Mouse (Mus musculus) forebrain, embryonic 11.5 days (tissue): Measurements from ENCODE around the gene Trim54. TPM values are rescaled to one million over a fixed set of nuclear protein-coding genes. Genes with fewer than 3 reads are reported as not detected.
A peak's percentile ranks its signal among the peaks of the same experiment; 100 is the strongest.

Experiments used
- ATAC-seq: fragments of 200-750 bp; cut with Nextera tagmentation; replicated peaks from 2 replicates; pipeline ENCODE4 v1.8.0; 2017; ENCODE audit warnings: moderate TSS enrichment; ENCODE audit not compliant: low FRiP score
- DNase-seq: peaks from one replicate; pipeline ENCODE4 v3.0.0-alpha.2; 2017; ENCODE audit warnings: low spot score
- H3K27ac ChIP-seq: fragments of 300-500 bp; sonication (generic); 2 replicates; pipeline ENCODE4 v1.5.1; 2014; ENCODE audit warnings: low read depth, low read length
- H3K27me3 ChIP-seq: fragments of 300-500 bp; sonication (generic); 2 replicates; pipeline ENCODE4 v1.6.1; 2014; ENCODE audit warnings: mild to moderate bottlenecking, low read length, mixed read lengths; ENCODE audit not compliant: control insufficient read depth, insufficient read depth
- H3K36me3 ChIP-seq: fragments of 300-500 bp; sonication (generic); 2 replicates; pipeline ENCODE4 v1.6.1; 2014; ENCODE audit warnings: mild to moderate bottlenecking, low read length, moderate library complexity, mixed read lengths; ENCODE audit not compliant: control insufficient read depth, insufficient read depth
- H3K4me1 ChIP-seq: fragments of 300-500 bp; sonication (generic); replicated peaks from 2 replicates; pipeline ENCODE4 v1.6.1; 2014; ENCODE audit warnings: low read length, mixed read lengths; ENCODE audit not compliant: control insufficient read depth, insufficient read depth
- H3K4me2 ChIP-seq: fragments of 300-500 bp; sonication (generic); 2 replicates; pipeline ENCODE4 v1.6.1; 2014; ENCODE audit warnings: low read depth, mild to moderate bottlenecking, low read length, moderate library complexity, mixed read lengths; ENCODE audit not compliant: severe bottlenecking
- H3K4me3 ChIP-seq: fragments of 300-500 bp; sonication (generic); 2 replicates; pipeline ENCODE4 v1.5.1; 2014; ENCODE audit warnings: low read depth, low read length
- H3K9ac ChIP-seq: fragments of 300-500 bp; sonication (generic); 2 replicates; pipeline ENCODE4 v1.6.1; 2014; ENCODE audit warnings: low read length
- H3K9me3 ChIP-seq: fragments of 300-500 bp; sonication (generic); 2 replicates; pipeline ENCODE4 v1.6.1; 2016; ENCODE audit warnings: low read length, mixed read lengths; ENCODE audit not compliant: control insufficient read depth
- WGBS: fragments of 180-500 bp; shearing (Covaris S2); extraction: QIAGEN DNeasy Blood & Tissue Kit; methylation state at CpG from one replicate; pipeline ENCODE4 v1.1.7; 2014; 5-methylcytosine and 5-hydroxymethylcytosine counted together
- polyA plus RNA-seq: library from polyadenylated mRNA; unstranded; fragments of >200 nt; fragmentation: Nextera tagmentation; extraction: Ambion mirVana; gene quantifications from 2 replicates; pipeline ENCODE4 v1.2.1, GENCODE M21; 2014

Gene Trim54
- polyA plus RNA-seq: not detected in 2 replicates

DNA sequence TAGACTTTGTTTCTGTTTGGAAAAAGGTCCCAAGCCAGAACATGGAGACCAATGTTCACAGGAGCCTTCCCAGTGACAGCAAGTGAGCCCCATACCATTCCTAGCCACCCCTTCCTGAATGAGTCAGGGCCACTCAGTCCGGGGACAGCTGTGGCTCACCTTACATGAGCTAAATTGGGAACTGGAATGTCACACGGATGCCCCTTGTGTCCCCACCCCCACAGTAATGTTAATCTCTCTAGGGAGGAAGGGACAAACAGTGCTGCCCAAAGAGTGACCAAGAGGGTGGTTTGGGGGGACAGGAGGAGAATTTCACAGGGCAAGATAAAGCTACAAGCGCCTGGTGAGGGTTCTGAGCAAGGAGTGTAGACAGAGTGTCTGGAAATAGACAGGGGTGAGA lies at the start of gene Trim54:
Gene Trim54, plus strand, starts transcription at position 359 of the 400 bp plus-strand sequence.
- ATAC-seq (no peak), DNase-seq (no peak)
- WGBS: 50% methylated on average over 3 of the region's 3 CpGs
- Histone ChIP-seq H3K4me2 (no peak within 1 kb of the TSS), H3K36me3 (no peaks in the 10 kb centered on the region), H3K4me3 (no peak within 1 kb of the TSS), H3K9ac (no peak within 1 kb of the TSS), H3K9me3 (no peaks in the 10 kb centered on the region), H3K27me3 (no peaks in the 10 kb centered on the region), H3K27ac (no peak within 1 kb of the TSS), H3K4me1 (no peaks in the 10 kb centered on the region)

DNA sequence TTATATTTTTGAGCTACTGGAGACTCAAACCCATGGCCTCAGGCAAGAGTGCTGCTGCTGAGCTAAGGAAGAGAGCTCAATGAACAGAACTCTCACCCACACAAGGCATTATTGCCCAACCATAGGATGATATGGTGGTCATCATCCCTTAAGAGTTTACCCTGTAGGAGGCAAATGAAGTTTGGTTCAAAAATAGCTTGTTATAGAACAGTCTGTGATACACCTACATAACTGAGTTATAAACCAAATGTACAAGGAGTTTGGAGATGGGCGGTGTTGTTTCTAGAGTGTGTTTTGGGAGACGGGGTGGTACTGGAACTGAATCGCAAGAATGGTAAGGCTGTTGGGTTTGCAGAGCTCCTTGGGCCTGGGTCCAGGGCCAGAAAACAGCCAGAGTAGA lies 46.7 kb upstream of the Trim54 start:
- H3K9me3 ChIP-seq: no peaks in the 10 kb centered on the region
- peaks cover 29% of the 10 kb centered on the region for H3K36me3 ChIP-seq
- no peak overlapping the region for H3K4me2 ChIP-seq
- ATAC-seq: no peak
- H3K27ac ChIP-seq: no peak overlapping the region
- no peak for DNase-seq
- H3K4me1 ChIP-seq: no peaks in the 10 kb centered on the region
- H3K27me3 ChIP-seq: no peaks in the 10 kb centered on the region
- WGBS: 99% methylated on average over 3 of the region's 3 CpGs
- no peak overlapping the region for H3K9ac ChIP-seq
- H3K4me3 ChIP-seq: no peak overlapping the region

DNA sequence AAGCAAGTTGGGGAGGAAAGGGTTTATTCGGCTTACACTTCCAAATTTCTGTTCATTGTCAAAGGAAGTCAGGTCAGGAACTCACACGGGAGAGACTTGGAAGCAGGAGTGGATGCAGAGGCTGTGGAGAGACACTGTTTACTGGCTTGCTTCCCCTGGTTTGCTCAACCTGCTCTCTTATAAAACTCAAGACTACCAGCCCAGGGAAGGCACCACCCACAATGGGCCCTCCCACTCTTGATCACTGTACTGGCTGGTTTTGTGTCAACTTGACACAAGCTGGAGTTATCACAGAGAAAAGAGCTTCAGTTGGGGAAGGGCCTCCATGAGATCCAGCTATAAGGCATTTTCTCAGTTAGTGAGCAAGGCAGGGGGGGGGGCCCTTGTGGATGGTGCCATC lies 45.5 kb upstream of the Trim54 start:
- Histone ChIP-seq H3K4me1 (no peaks in the 10 kb centered on the region), H3K27ac (no peak overlapping the region), H3K9ac (no peak overlapping the region), H3K4me3 (no peak overlapping the region), H3K36me3 (peaks cover 29% of the 10 kb centered on the region), H3K9me3 (no peaks in the 10 kb centered on the region), H3K27me3 (no peaks in the 10 kb centered on the region), H3K4me2 (no peak overlapping the region)
- 86% methylated on average over 2 of the region's 2 CpGs for WGBS
- DNase-seq (no peak), ATAC-seq (no peak)

DNA sequence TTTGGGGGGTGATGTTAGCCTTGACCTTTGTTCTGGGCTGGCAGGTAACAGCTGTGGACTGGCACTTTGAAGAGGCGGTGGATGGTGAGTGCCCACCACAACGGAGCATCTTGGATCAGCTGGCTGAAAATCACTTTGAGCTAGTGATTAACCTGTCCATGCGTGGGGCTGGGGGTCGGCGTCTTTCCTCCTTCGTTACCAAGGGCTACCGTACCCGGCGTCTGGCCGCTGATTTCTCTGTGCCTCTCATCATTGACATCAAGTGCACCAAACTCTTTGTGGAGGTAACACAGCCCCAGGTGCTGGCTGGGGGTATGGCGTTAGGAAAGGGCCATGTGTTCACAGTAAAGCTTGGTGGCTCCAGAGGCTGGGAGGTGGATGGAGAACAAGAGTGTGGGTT lies 44.7 kb upstream of the Trim54 start:
- H3K27ac ChIP-seq: no peak overlapping the region
- H3K4me3 ChIP-seq: no peak overlapping the region
- H3K36me3 ChIP-seq: peaks cover 29% of the 10 kb centered on the region
- no peak for DNase-seq
- ATAC-seq: no peak
- H3K9me3 ChIP-seq: no peaks in the 10 kb centered on the region
- H3K4me1 ChIP-seq: no peaks in the 10 kb centered on the region
- no peak overlapping the region for H3K9ac ChIP-seq
- no peak overlapping the region for H3K4me2 ChIP-seq
- no peaks in the 10 kb centered on the region for H3K27me3 ChIP-seq
- 94% methylated on average over 11 of the region's 11 CpGs for WGBS

DNA sequence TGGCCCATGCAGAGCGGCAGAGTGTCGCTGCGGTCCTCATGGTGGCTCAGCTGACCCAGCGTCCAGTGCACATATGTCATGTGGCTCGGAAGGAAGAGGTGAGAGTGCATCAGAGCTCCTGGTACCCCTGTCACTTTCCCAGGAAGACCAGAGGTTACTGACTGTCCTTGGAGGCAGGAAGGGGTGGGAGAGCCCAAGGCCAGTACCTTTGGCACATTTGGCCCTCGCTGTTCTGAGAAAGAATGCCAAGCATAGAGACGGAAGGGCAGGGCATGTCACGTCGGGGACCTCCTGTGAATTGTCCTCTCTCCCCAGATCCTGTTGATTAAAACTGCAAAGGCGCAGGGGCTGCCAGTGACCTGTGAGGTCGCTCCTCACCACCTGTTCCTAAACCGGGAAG lies 43.3 kb upstream of the Trim54 start:
- H3K9ac ChIP-seq: no peak overlapping the region
- no peak overlapping the region for H3K4me2 ChIP-seq
- no peak for ATAC-seq
- H3K27ac ChIP-seq: no peak overlapping the region
- 91% methylated on average over 12 of the region's 12 CpGs for WGBS
- H3K4me1 ChIP-seq: no peaks in the 10 kb centered on the region
- H3K4me3 ChIP-seq: no peak overlapping the region
- peaks cover 20% of the 10 kb centered on the region; the same call in 1 of the 2 replicates for H3K36me3 ChIP-seq
- no peaks in the 10 kb centered on the region for H3K9me3 ChIP-seq
- no peaks in the 10 kb centered on the region for H3K27me3 ChIP-seq
- DNase-seq: no peak

DNA sequence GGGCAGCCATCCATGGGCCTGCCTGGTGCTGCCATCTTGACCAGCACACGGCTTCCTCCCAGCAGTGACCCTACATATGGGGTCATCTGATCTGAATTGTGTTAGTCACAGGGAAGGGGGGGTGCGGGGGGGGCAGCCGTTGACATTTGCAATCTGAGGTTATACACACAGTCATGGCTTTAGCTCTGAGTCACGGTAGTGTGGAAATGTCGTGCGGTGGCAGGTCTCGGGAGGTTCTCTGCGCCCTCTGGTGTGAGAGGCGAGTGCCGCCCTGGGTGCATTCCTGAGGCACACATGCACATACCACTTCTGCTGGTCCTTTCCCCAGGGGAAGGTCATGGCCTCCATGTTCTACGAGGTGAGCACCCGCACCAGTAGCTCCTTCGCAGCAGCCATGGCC lies 40.2 kb upstream of the Trim54 start:
- Histone ChIP-seq H3K27me3 (no peaks in the 10 kb centered on the region), H3K36me3 (peaks cover 10% of the 10 kb centered on the region; the same call in 1 of the 2 replicates), H3K27ac (no peak overlapping the region), H3K4me2 (no peak overlapping the region), H3K9ac (no peak overlapping the region), H3K4me3 (no peak overlapping the region), H3K9me3 (no peaks in the 10 kb centered on the region), H3K4me1 (no peaks in the 10 kb centered on the region)
- WGBS: 94% methylated on average over 13 of the region's 13 CpGs
- no peak for ATAC-seq
- DNase-seq: no peak

DNA sequence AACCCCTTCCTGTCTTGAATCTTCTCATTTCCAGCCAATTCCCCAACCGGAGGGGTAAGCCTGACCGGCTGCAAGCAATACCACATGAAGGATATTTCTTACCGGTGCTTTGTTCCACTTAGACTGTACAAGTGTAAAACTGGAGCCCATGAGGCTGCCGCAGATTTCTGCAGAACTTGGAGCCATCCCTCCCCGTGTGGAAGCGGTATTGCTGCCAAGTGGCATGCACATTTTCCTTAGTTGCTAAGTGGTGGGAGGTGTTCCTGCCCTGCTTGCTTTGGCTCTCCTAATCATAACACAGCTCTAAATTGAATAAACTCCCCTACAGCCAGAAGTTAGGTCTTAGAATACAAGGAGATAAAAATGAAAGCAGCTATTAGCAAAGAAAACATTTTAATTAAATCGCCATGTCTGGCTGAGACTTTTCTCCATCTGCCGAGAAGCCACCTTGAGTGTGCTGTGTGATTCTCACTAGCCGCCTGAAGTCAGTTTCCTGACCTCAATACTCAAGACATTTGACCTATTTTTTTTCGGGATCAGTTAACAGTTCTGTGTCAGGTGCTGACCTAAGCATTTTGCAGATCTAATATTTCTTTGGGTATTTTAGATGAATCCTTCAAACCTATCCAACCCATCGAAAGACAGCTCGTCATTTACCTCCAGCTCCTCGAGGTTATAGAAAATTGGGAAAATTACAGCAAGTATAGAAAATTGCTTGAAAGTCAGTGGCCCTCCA lies 36.3 kb upstream of the Trim54 start:
- Histone ChIP-seq H3K4me3 (no peak overlapping the region), H3K27me3 (0 out of 2 replicates have a peak, but pooled peaks cover 2% of the 10 kb centered on the region), H3K9ac (no peak overlapping the region), H3K27ac (no peak overlapping the region), H3K4me2 (no peak overlapping the region), H3K36me3 (no peaks in the 10 kb centered on the region; the same call in 1 of the 2 replicates), H3K4me1 (no peaks in the 10 kb centered on the region; the same call in 1 of the 2 replicates), H3K9me3 (no peaks in the 10 kb centered on the region)
- 88% methylated on average over 13 of the region's 13 CpGs for WGBS
- no peak for DNase-seq
- no peak for ATAC-seq

DNA sequence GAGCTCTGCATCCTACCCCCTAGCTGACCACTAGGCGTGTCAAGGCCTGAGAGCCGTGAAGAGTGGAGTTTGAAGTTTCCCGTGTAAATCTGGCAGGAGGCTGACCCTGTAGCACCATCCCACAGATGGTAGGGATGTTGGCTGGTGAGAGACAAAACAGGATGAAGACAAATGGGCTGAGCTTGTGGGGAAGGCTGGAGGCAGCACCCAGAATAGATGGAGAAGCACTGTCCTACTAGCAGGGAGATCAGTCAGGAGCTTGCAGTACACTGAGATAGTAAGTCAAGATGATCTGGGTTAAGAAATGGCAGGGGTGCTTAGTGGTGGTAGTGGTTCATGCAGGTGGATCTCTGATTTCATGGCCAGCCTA lies 35.7 kb upstream of the Trim54 start:
- H3K27ac ChIP-seq: no peak overlapping the region
- ATAC-seq (no peak), DNase-seq (no peak)
- H3K4me1 ChIP-seq: no peaks in the 10 kb centered on the region; the same call in 1 of the 2 replicates
- 0 out of 2 replicates have a peak, but pooled peaks cover 2% of the 10 kb centered on the region for H3K27me3 ChIP-seq
- H3K4me3 ChIP-seq: no peak overlapping the region
- H3K9ac ChIP-seq: no peak overlapping the region
- 67% methylated on average over 3 of the region's 3 CpGs for WGBS
- H3K9me3 ChIP-seq: no peaks in the 10 kb centered on the region
- H3K36me3 ChIP-seq: no peaks in the 10 kb centered on the region; the same call in 1 of the 2 replicates
- H3K4me2 ChIP-seq: no peak overlapping the region

DNA sequence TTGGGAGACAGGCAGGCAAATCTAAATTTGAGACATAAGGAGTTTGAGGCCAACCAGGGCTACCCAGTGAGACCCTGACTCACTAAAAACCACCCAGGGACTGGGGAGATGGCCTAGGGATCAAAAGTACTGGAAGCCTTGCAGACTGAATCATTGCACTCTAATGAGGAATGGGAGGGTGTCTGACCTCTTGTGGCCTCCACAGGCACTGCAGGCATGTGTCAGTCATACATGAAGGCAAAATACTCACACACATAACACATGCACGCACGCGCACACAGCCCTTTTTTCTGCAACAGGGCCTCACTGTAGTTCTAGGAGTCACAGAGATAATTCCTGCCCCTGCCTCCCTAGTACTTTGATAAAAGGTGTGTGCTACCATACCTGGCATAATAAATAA lies 35.1 kb upstream of the Trim54 start:
- DNase-seq (peak; percentile 71), ATAC-seq (no peak)
- no peak overlapping the region for H3K27ac ChIP-seq
- 78% methylated on average over 3 of the region's 3 CpGs for WGBS
- H3K4me2 ChIP-seq: no peak overlapping the region
- 0 out of 2 replicates have a peak, but pooled peaks cover 2% of the 10 kb centered on the region for H3K27me3 ChIP-seq
- H3K4me1 ChIP-seq: no peaks in the 10 kb centered on the region; the same call in 1 of the 2 replicates
- H3K9me3 ChIP-seq: no peaks in the 10 kb centered on the region
- H3K9ac ChIP-seq: no peak overlapping the region
- H3K4me3 ChIP-seq: no peak overlapping the region
- no peaks in the 10 kb centered on the region; the same call in 1 of the 2 replicates for H3K36me3 ChIP-seq
